Mouse (Mus musculus) lung, postnatal 0 days (tissue): ENCODE data around the gene Medag.

ENCODE experiments used
- CTCF ChIP-seq: IDR thresholded peaks from 2 replicates; pipeline ENCODE4 v1.5.1; 2016; ENCODE audit warnings: antibody characterized with exemption, mild to moderate bottlenecking
- EP300 ChIP-seq: IDR thresholded peaks from 2 replicates; pipeline ENCODE4 v1.6.1; 2016; ENCODE audit warnings: antibody characterized with exemption, mild to moderate bottlenecking, control low read depth

DNA sequence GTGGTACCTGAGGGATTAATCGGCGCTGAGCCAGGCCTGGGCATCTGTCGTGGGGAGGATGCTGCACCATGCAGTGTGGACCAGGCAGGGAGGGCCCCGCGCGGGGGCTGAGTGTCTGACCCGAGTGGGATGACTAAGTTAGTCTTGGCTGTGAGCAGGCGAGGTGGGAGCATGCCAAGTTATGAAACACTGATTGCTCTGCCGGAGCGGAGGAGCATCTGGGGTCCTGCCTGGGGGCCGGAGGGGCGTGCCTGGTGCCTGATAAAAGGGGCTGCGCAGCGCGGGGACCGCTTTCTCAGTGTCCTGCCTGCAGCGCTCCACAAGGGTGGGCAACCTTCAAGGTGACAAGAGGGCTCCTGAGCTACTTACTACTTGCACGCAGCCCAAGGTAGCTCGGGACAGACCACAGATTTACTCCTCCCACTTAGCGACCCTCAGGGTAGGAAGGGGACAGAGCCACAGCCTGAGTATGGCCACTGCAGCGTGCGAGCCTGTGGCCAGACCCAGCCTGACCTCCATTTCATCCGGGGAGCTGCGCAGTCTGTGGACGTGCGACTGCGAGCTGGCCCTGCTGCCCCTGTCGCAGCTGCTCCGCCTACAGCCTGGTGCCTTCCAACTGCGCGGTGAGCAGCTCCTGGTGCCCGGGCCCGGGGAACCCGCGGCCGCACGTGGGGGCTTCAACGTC is at the start of gene Medag:
- TF ChIP-seq CTCF (no peak), EP300 (no peak)
